Mouse (Mus musculus): ENCODE measurements at regions not wholly inside any gene's neighbourhood (a gene's known extent, or its start where the extent isn't known, plus 50 kb on each side); places are given as distances from the start of the nearest gene placed in this dataset.
"Not testable (repeated sequence)": the region's sequence is repeated elsewhere in the genome, so short reads cannot be mapped to it uniquely, and the experiment has no call there.

GRCm38 (mm10) chr10:111653773-111654172, 147.7 kb downstream of the Phlda1 start:
- not testable (repeated sequence) for TF ChIP-seq TAL1, GATA1 (IDR thresholded peaks at IDR 0.05; ENCODE audit: low read length)
